Mouse (Mus musculus) hindbrain, postnatal 0 days (tissue): ENCODE measurements around the gene Glod4. TPM values are rescaled to one million over a fixed set of nuclear protein-coding genes. Genes with fewer than 3 reads are reported as not detected.

ENCODE experiments used
- ATAC-seq: fragments of 200-750 bp; cut with Nextera tagmentation; 2 replicates; pipeline ENCODE4 v1.8.0; 2017; ENCODE audit warnings: mild to moderate bottlenecking, moderate TSS enrichment, moderate library complexity
- DNase-seq: peaks from one replicate; pipeline ENCODE4 v3.0.0-alpha.2; 2015; ENCODE audit warnings: low spot score
- H3K27ac ChIP-seq: fragments of 300-500 bp; sonication (generic); 2 replicates; pipeline ENCODE4 v1.5.1; 2014; ENCODE audit warnings: mild to moderate bottlenecking
- H3K27me3 ChIP-seq: fragments of 300-500 bp; sonication (generic); 2 replicates; pipeline ENCODE4 v1.6.1; 2014; ENCODE audit warnings: low read length, mixed read lengths; ENCODE audit not compliant: insufficient read depth
- H3K36me3 ChIP-seq: fragments of 300-500 bp; sonication (generic); 2 replicates; pipeline ENCODE4 v1.6.1; 2014; ENCODE audit warnings: low read length, mixed read lengths; ENCODE audit not compliant: insufficient read depth
- H3K4me1 ChIP-seq: fragments of 300-500 bp; sonication (generic); 2 replicates; pipeline ENCODE4 v1.6.1; 2014; ENCODE audit warnings: antibody characterized with exemption, low read length, mixed read lengths; ENCODE audit not compliant: insufficient read depth
- H3K4me2 ChIP-seq: fragments of 300-500 bp; sonication (generic); 2 replicates; pipeline ENCODE4 v1.6.1; 2014; ENCODE audit warnings: low read depth, mild to moderate bottlenecking, low read length, moderate library complexity, mixed read lengths
- H3K4me3 ChIP-seq: fragments of 300-500 bp; sonication (generic); 2 replicates; pipeline ENCODE4 v1.5.1; 2014; ENCODE audit warnings: low read length
- H3K9ac ChIP-seq: fragments of 300-500 bp; sonication (generic); replicated peaks from 2 replicates; pipeline ENCODE4 v1.6.1; 2014; ENCODE audit warnings: mild to moderate bottlenecking, low read length, moderate library complexity, mixed read lengths
- H3K9me3 ChIP-seq: fragments of 300-500 bp; sonication (generic); 2 replicates; pipeline ENCODE4 v1.6.1; 2016; ENCODE audit warnings: low read length, mixed read lengths
- CTCF ChIP-seq: IDR thresholded peaks from 2 replicates; pipeline ENCODE4 v1.5.1; 2016; ENCODE audit warnings: antibody characterized with exemption, control low read depth, low read depth
- WGBS: fragments of 180-500 bp; shearing (Covaris S2); extraction: QIAGEN DNeasy Blood & Tissue Kit; methylation state at CpG from one replicate; pipeline ENCODE4 v1.1.7; 2014; 5-methylcytosine and 5-hydroxymethylcytosine counted together
- polyA plus RNA-seq: library from polyadenylated mRNA; unstranded; fragments of >200 nt; fragmentation: Nextera tagmentation; extraction: Ambion mirVana; gene quantifications from 2 replicates; pipeline ENCODE4 v1.2.1, GENCODE M21; 2015
- total RNA-seq: library from RNA; depleted of rRNA; stranded (reverse); fragments of >200 nt; gene quantifications from 2 replicates; pipeline ENCODE4 v1.2.3, GENCODE M21; 2014

Gene Glod4
- total and polyA plus RNA-seq, 2 experiments from 2014 or later = 34.2 to 118 TPM

DNA sequence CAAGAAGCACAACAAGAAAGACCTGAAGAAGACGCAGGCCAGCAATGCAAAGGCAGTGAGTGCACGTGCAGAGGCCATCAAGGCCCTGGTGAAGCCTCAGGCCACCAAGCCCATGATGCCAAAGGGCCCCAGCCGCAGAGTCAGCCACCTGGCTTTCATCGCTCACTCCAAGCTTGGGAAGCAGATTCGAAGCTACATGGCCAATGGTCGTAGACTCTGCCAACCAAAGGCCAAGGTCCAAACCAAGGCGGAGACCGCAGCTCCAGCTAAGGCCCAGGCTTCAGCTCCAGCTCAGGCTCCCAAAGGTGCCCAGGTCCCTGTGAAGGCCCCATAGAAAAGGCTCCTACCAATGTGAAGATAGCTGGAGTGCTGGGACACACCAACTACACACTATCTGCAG lies 99.1 kb downstream of the Glod4 start:
- 95% methylated on average over 8 of the region's 8 CpGs for WGBS
- no peak overlapping the region for H3K9ac ChIP-seq
- no peak for TF ChIP-seq CTCF
- H3K27me3 ChIP-seq = no peaks in the 10 kb centered on the region
- no peaks in the 10 kb centered on the region for H3K36me3 ChIP-seq
- ATAC-seq = no peak
- no peaks in the 10 kb centered on the region for H3K9me3 ChIP-seq
- DNase-seq = no peak
- peaks cover 15% of the 10 kb centered on the region for H3K4me1 ChIP-seq
- no peak overlapping the region for H3K27ac ChIP-seq
- no peak overlapping the region for H3K4me2 ChIP-seq
- no peak overlapping the region for H3K4me3 ChIP-seq

DNA sequence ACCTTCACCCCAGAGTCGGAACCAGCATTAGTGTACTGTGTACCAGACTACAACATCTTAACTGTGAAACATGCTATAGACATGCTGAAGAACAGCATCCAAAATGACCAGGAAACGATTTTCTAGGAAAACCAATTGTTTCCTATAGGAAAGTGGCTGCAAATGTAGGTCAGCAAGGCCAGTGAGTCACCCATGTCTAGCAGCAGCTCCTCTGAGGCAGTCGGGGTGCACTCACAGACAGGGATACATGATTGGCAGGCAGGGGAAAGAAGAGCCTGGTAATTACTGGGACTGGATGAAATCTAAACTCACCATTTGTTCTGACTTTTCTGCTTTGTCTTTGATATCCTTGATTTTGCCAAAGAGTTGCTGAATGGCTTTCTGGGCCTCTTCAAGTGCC lies 105.5 kb downstream of the Glod4 start:
- Histone ChIP-seq H3K36me3 (peaks cover 18% of the 10 kb centered on the region; the same call in 1 of the 2 replicates), H3K9ac (no peak overlapping the region)
- ATAC-seq = no peak

DNA sequence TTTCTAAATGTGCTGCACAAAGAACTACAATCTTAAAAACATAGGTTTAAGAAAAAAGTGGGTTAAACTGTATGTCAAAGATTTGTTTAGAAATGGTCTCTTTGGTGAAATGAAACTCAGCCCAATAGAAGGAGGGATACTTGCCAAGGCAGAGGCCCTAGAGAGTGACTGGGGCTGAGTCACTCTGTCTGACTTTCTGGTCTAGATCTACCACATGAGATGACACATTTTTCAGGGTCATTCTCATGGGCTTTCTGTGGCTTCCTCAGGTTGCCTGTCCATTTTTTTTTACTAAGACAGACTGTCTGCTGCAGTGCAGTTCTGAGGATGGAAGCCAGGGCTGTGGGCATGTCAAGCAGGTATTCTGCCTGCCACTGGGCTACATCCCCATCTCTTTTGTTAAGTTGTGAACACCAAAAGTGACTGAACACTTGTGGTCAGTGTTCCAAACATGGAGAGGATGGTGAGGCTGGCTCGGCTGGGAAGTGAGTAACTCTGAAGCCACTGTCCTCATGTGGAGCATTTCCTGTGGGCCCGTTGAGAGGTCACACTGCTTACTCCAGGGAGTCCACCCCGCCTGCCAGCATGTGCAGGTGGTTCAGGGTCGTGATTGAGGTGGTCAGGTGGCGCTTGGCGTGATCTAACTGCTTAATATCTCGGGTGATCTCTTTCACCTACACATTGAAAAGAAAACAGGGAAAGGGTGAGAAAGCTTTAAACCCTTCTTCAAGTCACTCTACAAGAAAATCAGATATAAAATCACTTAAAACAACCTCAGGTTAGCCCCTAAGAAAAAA lies 107.7 kb downstream of the Glod4 start:
- peaks cover 27% of the 10 kb centered on the region; the same call in 1 of the 2 replicates for H3K36me3 ChIP-seq
- H3K27ac ChIP-seq = no peak overlapping the region
- no peaks in the 10 kb centered on the region for H3K9me3 ChIP-seq
- H3K4me3 ChIP-seq = no peak overlapping the region
- TF ChIP-seq CTCF = no peak
- 82% methylated on average over 7 of the region's 7 CpGs for WGBS
- H3K4me1 ChIP-seq = no peaks in the 10 kb centered on the region
- DNase-seq = no peak
- no peaks in the 10 kb centered on the region for H3K27me3 ChIP-seq
- H3K9ac ChIP-seq = no peak overlapping the region
- H3K4me2 ChIP-seq = no peak overlapping the region
- no peak for ATAC-seq

More for the DNA sequence above, 105.5 kb downstream of the Glod4 start:
- H3K4me2 ChIP-seq = no peak overlapping the region
- TF ChIP-seq CTCF = no peak
- H3K4me3 ChIP-seq = no peak overlapping the region
- H3K4me1 ChIP-seq = no peaks in the 10 kb centered on the region
- no peaks in the 10 kb centered on the region for H3K27me3 ChIP-seq
- H3K9me3 ChIP-seq = no peaks in the 10 kb centered on the region
- DNase-seq = no peak
- WGBS = 88% methylated on average over 3 of the region's 3 CpGs
- no peak overlapping the region for H3K27ac ChIP-seq

DNA sequence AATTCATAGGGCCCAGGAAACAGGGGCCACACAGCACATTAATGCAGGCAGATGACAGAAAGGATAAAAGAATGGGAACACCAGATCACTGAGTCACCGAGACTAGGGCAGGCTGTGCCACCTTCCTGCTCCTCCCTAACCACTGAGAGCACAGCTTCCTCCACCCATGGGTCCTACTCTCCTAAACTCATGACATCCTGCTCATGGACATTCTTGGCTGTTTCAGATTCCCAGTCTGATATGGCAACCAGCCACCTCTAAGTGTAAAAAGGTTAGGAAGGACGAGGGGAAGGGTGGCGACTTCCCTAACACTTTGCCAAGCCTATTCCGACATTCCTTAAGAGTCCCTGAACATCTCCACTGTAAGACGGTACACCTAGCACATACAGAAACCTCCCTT lies 112.7 kb downstream of the Glod4 start:
- H3K36me3 ChIP-seq = peaks cover 29% of the 10 kb centered on the region; the same call in 1 of the 2 replicates
- H3K4me2 ChIP-seq = no peak overlapping the region
- H3K27me3 ChIP-seq = no peaks in the 10 kb centered on the region
- 84% methylated on average over 5 of the region's 5 CpGs for WGBS
- no peak overlapping the region for H3K27ac ChIP-seq
- no peak for DNase-seq
- H3K4me3 ChIP-seq = no peak overlapping the region
- no peak for TF ChIP-seq CTCF
- no peak for ATAC-seq
- no peaks in the 10 kb centered on the region for H3K9me3 ChIP-seq
- H3K4me1 ChIP-seq = no peaks in the 10 kb centered on the region
- no peak overlapping the region for H3K9ac ChIP-seq

DNA sequence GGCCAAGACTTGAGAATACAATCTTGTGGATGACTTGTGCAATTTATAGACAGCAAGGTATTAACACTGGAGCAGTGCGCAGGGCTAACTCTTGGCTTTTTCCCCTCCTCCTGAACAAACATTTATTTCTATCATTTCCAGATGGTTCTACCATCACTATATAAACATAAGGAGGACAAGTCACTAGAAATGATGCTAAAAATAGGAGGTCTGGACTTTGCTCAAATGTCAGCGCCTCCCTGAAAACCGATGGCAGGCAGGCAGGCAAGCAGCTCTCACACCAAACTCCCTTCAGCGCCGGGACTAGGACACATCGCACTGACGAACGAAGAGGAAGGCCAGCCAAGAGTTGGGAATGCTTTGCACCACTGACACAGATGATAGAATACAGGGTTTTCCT lies 118.1 kb downstream of the Glod4 start:
- H3K4me3 ChIP-seq = no peak overlapping the region
- ATAC-seq (no peak), DNase-seq (no peak)
- H3K36me3 ChIP-seq = peaks cover 14% of the 10 kb centered on the region; the same call in 1 of the 2 replicates
- H3K9ac ChIP-seq = no peak overlapping the region
- no peak overlapping the region for H3K27ac ChIP-seq
- H3K4me2 ChIP-seq = no peak overlapping the region
- no peak for TF ChIP-seq CTCF
- H3K9me3 ChIP-seq = no peaks in the 10 kb centered on the region
- 82% methylated on average over 8 of the region's 8 CpGs for WGBS
- no peaks in the 10 kb centered on the region for H3K4me1 ChIP-seq
- no peaks in the 10 kb centered on the region for H3K27me3 ChIP-seq

DNA sequence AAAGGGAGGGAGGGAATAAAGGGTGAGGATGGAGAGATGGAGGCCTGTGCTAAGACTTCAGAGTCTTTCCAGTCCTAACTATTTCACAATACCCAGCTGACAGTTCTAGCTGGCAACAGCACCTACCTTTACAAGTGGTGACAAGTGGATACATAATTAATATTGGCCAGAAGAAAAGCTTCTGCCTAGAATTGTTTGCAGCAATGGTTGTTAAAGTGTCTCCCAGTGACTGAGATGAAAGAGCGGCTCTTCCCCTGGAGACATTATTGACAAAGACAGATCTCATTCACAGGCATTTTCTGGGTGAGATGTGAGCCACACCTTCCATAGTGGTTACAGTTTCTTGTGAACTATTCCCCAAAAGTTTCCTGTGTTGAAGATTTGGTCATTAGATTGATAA lies 120.0 kb downstream of the Glod4 start:
- Histone ChIP-seq H3K4me2 (no peak overlapping the region), H3K4me3 (no peak overlapping the region), H3K36me3 (peaks cover 18% of the 10 kb centered on the region; the same call in 1 of the 2 replicates), H3K27me3 (no peaks in the 10 kb centered on the region), H3K9me3 (no peaks in the 10 kb centered on the region), H3K27ac (no peak overlapping the region), H3K9ac (no peak overlapping the region), H3K4me1 (no peaks in the 10 kb centered on the region)
- WGBS = 96% methylated on average over 1 of the region's 1 CpGs
- DNase-seq (no peak), ATAC-seq (no peak)
- TF ChIP-seq CTCF = no peak

DNA sequence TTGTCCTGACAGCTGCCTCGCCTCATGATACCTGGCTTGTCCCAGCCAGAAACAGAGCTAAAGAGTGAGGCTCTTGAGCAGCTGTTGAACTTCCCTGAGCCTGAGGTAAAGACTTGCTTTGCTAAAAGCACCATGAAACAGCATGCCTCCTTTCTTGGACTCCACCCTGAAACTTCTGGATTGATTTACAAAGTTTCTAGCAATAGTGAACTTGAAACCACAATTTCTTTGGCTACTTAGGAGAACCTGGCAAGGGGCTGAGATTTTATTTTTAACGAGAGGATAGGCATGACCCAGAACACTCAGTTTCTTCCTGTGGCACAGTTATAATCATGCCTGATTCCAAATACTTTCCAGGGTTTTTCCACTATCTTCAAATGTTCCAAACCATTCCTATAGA lies 121.0 kb downstream of the Glod4 start:
- no peak for TF ChIP-seq CTCF
- Histone ChIP-seq H3K9ac (no peak overlapping the region), H3K36me3 (peaks cover 18% of the 10 kb centered on the region; the same call in 1 of the 2 replicates), H3K27ac (no peak overlapping the region), H3K4me1 (no peaks in the 10 kb centered on the region), H3K27me3 (no peaks in the 10 kb centered on the region), H3K9me3 (no peaks in the 10 kb centered on the region), H3K4me2 (no peak overlapping the region), H3K4me3 (no peak overlapping the region)
- 86% methylated on average over 2 of the region's 2 CpGs for WGBS
- ATAC-seq (no peak), DNase-seq (no peak)
